Mouse (Mus musculus) midbrain, postnatal 0 days (tissue): ENCODE data around the gene Gse1. TPM values are rescaled to one million over a fixed set of nuclear protein-coding genes. Genes with fewer than 3 reads are reported as not detected.

ENCODE experiments used
- ATAC-seq: fragments of 200-750 bp; cut with Nextera tagmentation; 2 replicates; pipeline ENCODE4 v1.8.0; 2017; ENCODE audit warnings: moderate number of reproducible peaks, mild to moderate bottlenecking, moderate TSS enrichment, moderate library complexity; ENCODE audit not compliant: low FRiP score
- DNase-seq: peaks from one replicate; pipeline ENCODE4 v3.0.0-alpha.2; 2015; ENCODE audit warnings: low spot score
- H3K27ac ChIP-seq: fragments of 300-500 bp; sonication (generic); 2 replicates; pipeline ENCODE4 v1.5.1; 2014; ENCODE audit warnings: low read depth, mild to moderate bottlenecking, low read length, mixed read lengths
- H3K27me3 ChIP-seq: fragments of 300-500 bp; sonication (generic); 2 replicates; pipeline ENCODE4 v1.6.1; 2014; ENCODE audit warnings: low read length, control low read depth, mixed read lengths; ENCODE audit not compliant: insufficient read depth
- H3K36me3 ChIP-seq: fragments of 300-500 bp; sonication (generic); 2 replicates; pipeline ENCODE4 v1.6.1; 2014; ENCODE audit warnings: low read length, control low read depth, mixed read lengths; ENCODE audit not compliant: insufficient read depth
- H3K4me1 ChIP-seq: fragments of 300-500 bp; sonication (generic); 2 replicates; pipeline ENCODE4 v1.6.1; 2014; ENCODE audit warnings: mild to moderate bottlenecking, control low read depth, antibody characterized with exemption, low read length, mixed read lengths; ENCODE audit not compliant: insufficient read depth
- H3K4me2 ChIP-seq: fragments of 300-500 bp; sonication (generic); 2 replicates; pipeline ENCODE4 v1.6.1; 2014; ENCODE audit warnings: low read depth, mild to moderate bottlenecking, low read length, mixed read lengths; ENCODE audit not compliant: poor library complexity, severe bottlenecking
- H3K4me3 ChIP-seq: fragments of 300-500 bp; sonication (generic); 2 replicates; pipeline ENCODE4 v1.5.1; 2014; ENCODE audit warnings: low read depth, mild to moderate bottlenecking, low read length, moderate library complexity
- H3K9ac ChIP-seq: fragments of 300-500 bp; sonication (generic); replicated peaks from 2 replicates; pipeline ENCODE4 v1.6.1; 2014; ENCODE audit warnings: mild to moderate bottlenecking, low read length, moderate library complexity, mixed read lengths; ENCODE audit not compliant: poor library complexity, severe bottlenecking
- H3K9me3 ChIP-seq: fragments of 300-500 bp; sonication (generic); 2 replicates; pipeline ENCODE4 v1.6.1; 2016; ENCODE audit warnings: low read length, control low read depth
- CTCF ChIP-seq: IDR thresholded peaks from 2 replicates; pipeline ENCODE4 v1.5.1; 2016; ENCODE audit warnings: antibody characterized with exemption, mild to moderate bottlenecking
- WGBS: fragments of 180-500 bp; shearing (Covaris S2); extraction: QIAGEN DNeasy Blood & Tissue Kit; methylation state at CpG from one replicate; pipeline ENCODE4 v1.1.7; 2014; 5-methylcytosine and 5-hydroxymethylcytosine counted together
- polyA plus RNA-seq: library from polyadenylated mRNA; unstranded; fragments of >200 nt; fragmentation: Nextera tagmentation; extraction: Ambion mirVana; gene quantifications from 2 replicates; pipeline ENCODE4 v1.2.1, GENCODE M21; 2015
- total RNA-seq: library from RNA; depleted of rRNA; stranded (reverse); fragments of >200 nt; gene quantifications from 2 replicates; pipeline ENCODE4 v1.2.3, GENCODE M21; 2014

The Gse1 gene
- total and polyA plus RNA-seq, 2 experiments from 2014 or later, result 12.4 to 51.3 TPM

GRCm38 (mm10) chr8:120509136-120510034 is 281.1 kb downstream of the Gse1 start:
- ATAC-seq (0 out of 2 replicates have a peak, but pooled peaks have one; percentile 29), DNase-seq (peak; percentile 76)
- 10% methylated on average over 21 of the region's 21 CpGs for WGBS
- peaks cover 61% of the 10 kb centered on the region for H3K4me1 ChIP-seq
- no peaks in the 10 kb centered on the region for H3K27me3 ChIP-seq
- H3K9ac ChIP-seq, result peak overlapping the region; percentile 19
- H3K27ac ChIP-seq, result no peak overlapping the region; the same call in 1 of the 2 replicates
- TF ChIP-seq CTCF, result peak; percentile 31
- H3K4me3 ChIP-seq, result no peak overlapping the region
- no peaks in the 10 kb centered on the region for H3K9me3 ChIP-seq
- H3K36me3 ChIP-seq, result no peaks in the 10 kb centered on the region
- peak overlapping the region; percentile 36 for H3K4me2 ChIP-seq

DNA sequence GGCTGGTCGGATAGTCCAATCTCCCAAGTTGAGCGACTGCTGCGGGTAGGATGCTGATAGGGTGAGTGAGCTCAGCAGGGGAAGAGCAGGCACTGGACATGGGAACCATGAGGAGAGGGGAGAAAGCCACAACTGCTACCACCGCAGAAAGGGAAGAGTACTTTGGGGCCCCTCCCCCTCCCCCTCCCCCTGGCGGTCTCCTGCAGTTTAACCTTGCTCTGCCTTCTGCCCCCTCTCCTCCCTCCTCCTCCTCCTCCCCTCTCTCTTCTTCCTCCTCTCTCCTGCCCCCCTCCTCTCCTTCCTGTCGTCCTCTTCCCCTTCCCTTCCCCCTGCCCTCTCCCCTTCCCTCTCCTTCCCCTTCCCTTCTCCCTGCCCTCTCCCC is 281.8 kb downstream of the Gse1 start:
- no peaks in the 10 kb centered on the region for H3K9me3 ChIP-seq
- no peak overlapping the region for H3K27ac ChIP-seq
- H3K36me3 ChIP-seq, result no peaks in the 10 kb centered on the region
- peaks cover 55% of the 10 kb centered on the region for H3K4me1 ChIP-seq
- no peak for ATAC-seq
- TF ChIP-seq CTCF, result no peak
- H3K9ac ChIP-seq, result 0 out of 2 replicates have a peak overlapping the region, but pooled peaks have one; percentile 19
- H3K4me2 ChIP-seq, result no peak overlapping the region
- no peaks in the 10 kb centered on the region for H3K27me3 ChIP-seq
- no peak overlapping the region for H3K4me3 ChIP-seq
- no peak for DNase-seq
- WGBS, result 13% methylated on average over 4 of the region's 6 CpGs

- no peak for TF ChIP-seq CTCF
- WGBS, result 40% methylated on average over 5 of the region's 5 CpGs
- no peak for DNase-seq
- ATAC-seq, result no peak
- H3K4me2 ChIP-seq, result no peak overlapping the region
- H3K4me1 ChIP-seq, result peaks cover 46% of the 10 kb centered on the region
- H3K9ac ChIP-seq, result no peak overlapping the region
- no peaks in the 10 kb centered on the region for H3K36me3 ChIP-seq
- H3K27ac ChIP-seq, result no peak overlapping the region; the same call in 1 of the 2 replicates
- H3K4me3 ChIP-seq, result no peak overlapping the region
- H3K9me3 ChIP-seq, result no peaks in the 10 kb centered on the region
- H3K27me3 ChIP-seq, result no peaks in the 10 kb centered on the region
Measured at GRCm38 (mm10) chr8:120510863-120511457, 282.7 kb downstream of the Gse1 start.

DNA sequence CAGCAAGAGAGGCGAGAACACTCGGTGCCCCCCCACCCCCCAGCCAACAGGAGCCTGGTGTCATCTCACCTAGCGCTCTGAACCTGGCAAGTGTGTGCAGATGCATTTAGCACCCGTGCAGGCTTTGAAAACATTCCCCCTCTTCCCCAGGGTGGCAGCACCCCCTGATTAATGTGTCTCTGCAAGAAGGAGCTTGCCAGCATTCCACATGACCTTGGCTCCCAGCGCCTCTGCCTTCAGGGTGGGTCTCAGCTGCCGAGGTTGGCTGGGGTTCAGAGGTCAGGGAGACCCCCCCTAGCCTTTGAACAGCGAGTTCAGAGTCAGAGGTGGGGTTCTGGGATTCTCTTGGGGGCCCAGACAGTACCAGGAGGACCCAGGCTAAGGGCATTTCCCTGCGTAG is 283.5 kb downstream of the Gse1 start:
- 0 out of 2 replicates have a peak overlapping the region, but pooled peaks have one; percentile 0 for H3K9ac ChIP-seq
- H3K4me3 ChIP-seq, result no peak overlapping the region
- no peaks in the 10 kb centered on the region for H3K9me3 ChIP-seq
- no peak for DNase-seq
- no peak for TF ChIP-seq CTCF
- no peaks in the 10 kb centered on the region for H3K36me3 ChIP-seq
- ATAC-seq, result no peak
- WGBS, result 43% methylated on average over 8 of the region's 8 CpGs
- peaks cover 45% of the 10 kb centered on the region for H3K4me1 ChIP-seq
- H3K27me3 ChIP-seq, result no peaks in the 10 kb centered on the region
- H3K27ac ChIP-seq, result no peak overlapping the region
- H3K4me2 ChIP-seq, result no peak overlapping the region

DNA sequence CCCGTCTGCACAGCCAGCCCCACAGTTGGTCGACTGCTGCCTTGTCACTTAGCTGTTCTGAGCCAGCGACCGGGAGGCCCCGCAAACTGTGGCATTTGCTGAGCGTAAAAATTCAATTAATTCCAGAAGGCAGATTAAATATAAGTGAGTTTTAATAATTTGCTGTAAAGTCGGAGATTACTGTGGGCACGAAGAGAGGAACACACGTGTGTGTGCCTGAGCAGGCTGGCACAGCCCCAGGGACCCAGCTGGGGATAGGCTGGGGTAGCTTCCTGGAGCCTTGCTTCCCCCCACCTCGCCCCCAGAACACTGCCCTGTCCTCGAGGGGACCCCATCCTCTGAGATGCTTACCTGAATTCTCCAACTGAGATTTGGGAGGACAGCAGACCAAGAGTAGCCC is 284.1 kb downstream of the Gse1 start:
- no peaks in the 10 kb centered on the region for H3K9me3 ChIP-seq
- no peak for ATAC-seq
- H3K4me2 ChIP-seq, result no peak overlapping the region
- no peaks in the 10 kb centered on the region for H3K27me3 ChIP-seq
- H3K36me3 ChIP-seq, result no peaks in the 10 kb centered on the region
- no peak overlapping the region for H3K4me3 ChIP-seq
- peaks cover 45% of the 10 kb centered on the region for H3K4me1 ChIP-seq
- WGBS, result 25% methylated on average over 11 of the region's 11 CpGs
- no peak overlapping the region for H3K27ac ChIP-seq
- no peak for TF ChIP-seq CTCF
- no peak for DNase-seq
- no peak overlapping the region for H3K9ac ChIP-seq

DNA sequence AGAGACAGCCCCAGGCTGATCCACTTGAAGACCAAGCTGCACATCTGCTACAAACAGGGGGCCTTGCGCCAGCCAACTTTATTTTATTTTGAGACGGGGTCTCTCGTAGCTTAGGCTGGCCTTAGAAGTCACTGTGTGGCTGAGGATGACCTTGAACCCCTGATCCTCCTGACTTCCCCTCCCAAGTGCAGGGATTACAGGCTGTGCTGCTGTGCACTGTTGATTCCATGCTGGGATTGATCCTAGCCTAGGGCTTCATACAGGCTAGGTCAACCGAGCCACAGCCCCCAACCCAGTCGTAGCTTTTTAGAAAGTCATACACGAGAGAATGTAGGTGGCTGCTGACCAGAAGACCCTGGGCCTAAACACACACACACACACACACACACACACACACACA is 284.9 kb downstream of the Gse1 start:
- DNase-seq, result no peak
- Histone ChIP-seq H3K9ac (no peak overlapping the region), H3K9me3 (no peaks in the 10 kb centered on the region), H3K27ac (no peak overlapping the region), H3K27me3 (no peaks in the 10 kb centered on the region), H3K4me2 (no peak overlapping the region), H3K36me3 (no peaks in the 10 kb centered on the region), H3K4me1 (peaks cover 48% of the 10 kb centered on the region), H3K4me3 (no peak overlapping the region)
- no peak for ATAC-seq
- no peak for TF ChIP-seq CTCF
- 50% methylated on average over 6 of the region's 6 CpGs for WGBS
